Comparison of ENCODE assay signal across 15 mouse cellular contexts in the genomic region with DNA sequence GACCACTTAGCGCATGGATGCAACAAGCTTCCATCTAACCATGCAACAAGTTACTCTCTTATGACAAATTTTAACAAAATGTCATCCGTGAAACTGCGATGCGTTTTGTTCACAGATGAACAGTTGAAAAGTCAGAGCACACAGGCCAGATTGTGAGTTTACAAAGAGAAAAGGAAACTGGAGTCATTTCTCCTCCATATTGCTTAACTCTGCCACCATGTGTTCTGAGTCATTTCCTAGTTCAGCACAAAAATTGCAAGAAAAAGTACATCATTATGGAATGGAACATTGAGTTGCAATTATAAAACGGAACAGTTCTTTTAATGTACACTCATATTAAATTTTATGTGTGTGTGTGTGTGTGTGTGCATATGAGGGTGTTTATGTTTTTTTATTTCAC. TPM values are rescaled to one million over a fixed set of nuclear protein-coding genes. Genes with fewer than 3 reads are reported as not detected.
"Had no signal": no experiment of that assay in that cellular context is flagged by ENCODE, and none has a peak within 500 bp of the region (broad histone marks: within the 10 kb centered on the region; RNA-seq: fewer than 3 reads in every experiment).

No protein-coding gene starts in this region.

- DNase-seq: kidney, adult 2 months; kidney, postnatal 36 days; liver, embryonic 13.5 days; lung, adult 2 months; lung, postnatal 14 days; lung, postnatal 4 days; midbrain, embryonic 14.5 days; thymus, adult 2 months; thymus, postnatal 14 days; thymus, postnatal 4 days had no signal

- H3K36me3 ChIP-seq: liver, embryonic 13.5 days had no signal

- H3K9me3 ChIP-seq: liver, embryonic 13.5 days had no signal

- ATAC-seq: intestine, postnatal 0 days had no signal

- H3K27me3 ChIP-seq: liver, embryonic 13.5 days had no signal

- H3K4me3 ChIP-seq: liver, embryonic 13.5 days had no signal

- H3K4me2 ChIP-seq: liver, embryonic 13.5 days; midbrain, embryonic 11.5 days had no signal

- H3K9ac ChIP-seq: liver, embryonic 13.5 days had no signal

- H3K27ac ChIP-seq: kidney, postnatal 0 days; liver, embryonic 13.5 days had no signal

- H3K4me1 ChIP-seq: liver, embryonic 13.5 days had no signal

RNA-seq across cellular contexts. Expression of a gene that starts 17.6 kb away (rescaled TPM):
- total RNA-seq: liver, adult 2 months had no signal
- polyA plus RNA-seq: liver, adult 2 months; spleen, adult 2 months had no signal
